Mouse (Mus musculus): ENCODE measurements around the gene Ppcdc. TPM values are rescaled to one million over a fixed set of nuclear protein-coding genes. Genes with fewer than 3 reads are reported as not detected.

Gene Ppcdc
- polyA plus RNA-seq, 1 experiment from 2014 or later = 13.8 TPM

GRCm38 (mm10) chr9:57342906-57343474, 96.9 kb downstream of the Ppcdc start:
- no peak overlapping the region for H3K4me2 ChIP-seq
- no peak overlapping the region for H3K27ac ChIP-seq
- H3K36me3 ChIP-seq = no peaks in the 10 kb centered on the region
- 61% methylated on average over 6 of the region's 6 CpGs for WGBS (ENCODE audit: insufficient replicate concordance)
- no peak for ATAC-seq
- H3K27me3 ChIP-seq (replicated peaks) = peaks cover 4% of the 10 kb centered on the region; the same call in 1 of the 2 replicates
- no peaks in the 10 kb centered on the region for H3K9me3 ChIP-seq (replicated peaks)
- H3K9ac ChIP-seq = no peak overlapping the region
- no peak overlapping the region for H3K4me3 ChIP-seq
- H3K4me1 ChIP-seq = peaks cover 6% of the 10 kb centered on the region; the same call in 1 of the 2 replicates

- H3K27ac ChIP-seq = no peak overlapping the region
- peaks cover 4% of the 10 kb centered on the region; the same call in 1 of the 2 replicates for H3K27me3 ChIP-seq (replicated peaks)
- H3K9ac ChIP-seq = no peak overlapping the region
- no peak for ATAC-seq
- no peak overlapping the region for H3K4me2 ChIP-seq
- H3K4me1 ChIP-seq = peaks cover 6% of the 10 kb centered on the region; the same call in 1 of the 2 replicates
- H3K4me3 ChIP-seq = no peak overlapping the region
- WGBS (ENCODE audit: insufficient replicate concordance) = 53% methylated on average over 3 of the region's 3 CpGs
- no peaks in the 10 kb centered on the region for H3K36me3 ChIP-seq
- no peaks in the 10 kb centered on the region for H3K9me3 ChIP-seq (replicated peaks)
Observed at GRCm38 (mm10) chr9:57342186-57342585, 97.7 kb downstream of the Ppcdc start.

- 0 out of 2 replicates have a peak, but pooled peaks cover 4% of the 10 kb centered on the region for H3K27me3 ChIP-seq (replicated peaks)
- WGBS (ENCODE audit: insufficient replicate concordance) = 64% methylated on average over 5 of the region's 5 CpGs
- no peak overlapping the region for H3K4me2 ChIP-seq
- 0 out of 2 replicates have a peak, but pooled peaks cover 12% of the 10 kb centered on the region for H3K9me3 ChIP-seq (replicated peaks)
- H3K4me1 ChIP-seq = no peaks in the 10 kb centered on the region
- H3K4me3 ChIP-seq = no peak overlapping the region
- ATAC-seq = no peak
- no peak overlapping the region for H3K27ac ChIP-seq
- H3K9ac ChIP-seq = no peak overlapping the region
- no peaks in the 10 kb centered on the region for H3K36me3 ChIP-seq
Observed at GRCm38 (mm10) chr9:57340361-57340760, 99.6 kb downstream of the Ppcdc start.

- Histone ChIP-seq H3K4me3 (no peak overlapping the region), H3K9me3 (replicated peaks) (0 out of 2 replicates have a peak, but pooled peaks cover 12% of the 10 kb centered on the region), H3K27ac (no peak overlapping the region), H3K9ac (no peak overlapping the region), H3K4me2 (no peak overlapping the region), H3K4me1 (no peaks in the 10 kb centered on the region), H3K36me3 (no peaks in the 10 kb centered on the region), H3K27me3 (replicated peaks) (0 out of 2 replicates have a peak, but pooled peaks cover 4% of the 10 kb centered on the region)
- WGBS (ENCODE audit: insufficient replicate concordance) = 26% methylated on average over 5 of the region's 5 CpGs
- no peak for ATAC-seq
Observed at GRCm38 (mm10) chr9:57339577-57340210, 100.2 kb downstream of the Ppcdc start.

GRCm38 (mm10) chr9:57338706-57339105, 101.2 kb downstream of the Ppcdc start:
- no peak for ATAC-seq
- H3K27ac ChIP-seq = no peak overlapping the region

More at GRCm38 (mm10) chr9:57338706-57339105, 101.2 kb downstream of the Ppcdc start:
- Histone ChIP-seq H3K4me1 (no peaks in the 10 kb centered on the region), H3K36me3 (no peaks in the 10 kb centered on the region), H3K4me2 (no peak overlapping the region), H3K27me3 (replicated peaks) (0 out of 2 replicates have a peak, but pooled peaks cover 4% of the 10 kb centered on the region), H3K9ac (no peak overlapping the region), H3K9me3 (replicated peaks) (0 out of 2 replicates have a peak, but pooled peaks cover 12% of the 10 kb centered on the region), H3K4me3 (no peak overlapping the region)
- WGBS (ENCODE audit: insufficient replicate concordance) = 69% methylated on average over 1 of the region's 1 CpGs

Other genes with a start within 250 kb of the Ppcdc start
- gene Trcg1, start 203.6 kb downstream of the Ppcdc start, polyA plus RNA-seq (2016; fragmentation: Nextera tagmentation; extraction: Ambion mirVana) = not detected in 2 replicates
- 22.2 and 23.4 TPM in 2 replicates for gene 1700017B05Rik, start 177.5 kb downstream of the Ppcdc start, polyA plus RNA-seq (2016; fragmentation: Nextera tagmentation; extraction: Ambion mirVana)
- gene Scamp5, start 27.9 kb upstream of the Ppcdc start, polyA plus RNA-seq (2016; fragmentation: Nextera tagmentation; extraction: Ambion mirVana) = 10.5 and 12.4 TPM in 2 replicates
- 1.0 and 1.5 TPM in 2 replicates for gene Rpp25, start 63.9 kb upstream of the Ppcdc start, polyA plus RNA-seq (2016; fragmentation: Nextera tagmentation; extraction: Ambion mirVana)
- 415 and 442 TPM in 2 replicates for gene Cox5a, start 81.2 kb upstream of the Ppcdc start, polyA plus RNA-seq (2016; fragmentation: Nextera tagmentation; extraction: Ambion mirVana)
- gene Fam219b, start 97.4 kb upstream of the Ppcdc start, polyA plus RNA-seq (2016; fragmentation: Nextera tagmentation; extraction: Ambion mirVana) = 10.5 and 12.0 TPM in 2 replicates
- gene Mpi, start 112.6 kb upstream of the Ppcdc start, polyA plus RNA-seq (2016; fragmentation: Nextera tagmentation; extraction: Ambion mirVana) = 17.4 and 17.7 TPM in 2 replicates
- gene Scamp2, start 120.8 kb upstream of the Ppcdc start, polyA plus RNA-seq (2016; fragmentation: Nextera tagmentation; extraction: Ambion mirVana) = 32.5 and 33.2 TPM in 2 replicates
- gene Ulk3, start 149.3 kb upstream of the Ppcdc start, polyA plus RNA-seq (2016; fragmentation: Nextera tagmentation; extraction: Ambion mirVana) = 6.4 and 9.0 TPM in 2 replicates
- gene Cplx3, start 166.2 kb upstream of the Ppcdc start, polyA plus RNA-seq (2016; fragmentation: Nextera tagmentation; extraction: Ambion mirVana) = not detected in 2 replicates
- gene Lman1l, start 180.7 kb upstream of the Ppcdc start, polyA plus RNA-seq (2016; fragmentation: Nextera tagmentation; extraction: Ambion mirVana) = not detected in 2 replicates
- gene Csk, start 213.5 kb upstream of the Ppcdc start, polyA plus RNA-seq (2016; fragmentation: Nextera tagmentation; extraction: Ambion mirVana) = 27.0 and 27.8 TPM in 2 replicates
- not detected in 2 replicates for gene Cyp1a2, start 243.6 kb upstream of the Ppcdc start, polyA plus RNA-seq (2016; fragmentation: Nextera tagmentation; extraction: Ambion mirVana)
- 0.16 and 0.19 TPM in 2 replicates for gene Cyp1a1, start 247.8 kb upstream of the Ppcdc start, polyA plus RNA-seq (2016; fragmentation: Nextera tagmentation; extraction: Ambion mirVana)

All from liver, embryonic 12.5 days (tissue).